Mouse (Mus musculus): ENCODE data around the gene Rab21. TPM values are rescaled to one million over a fixed set of nuclear protein-coding genes. Genes with fewer than 3 reads are reported as not detected.

The Rab21 gene
- total and polyA plus RNA-seq, 3 experiments, result 29.9 to 80.1 (median 75.0) TPM

DNA sequence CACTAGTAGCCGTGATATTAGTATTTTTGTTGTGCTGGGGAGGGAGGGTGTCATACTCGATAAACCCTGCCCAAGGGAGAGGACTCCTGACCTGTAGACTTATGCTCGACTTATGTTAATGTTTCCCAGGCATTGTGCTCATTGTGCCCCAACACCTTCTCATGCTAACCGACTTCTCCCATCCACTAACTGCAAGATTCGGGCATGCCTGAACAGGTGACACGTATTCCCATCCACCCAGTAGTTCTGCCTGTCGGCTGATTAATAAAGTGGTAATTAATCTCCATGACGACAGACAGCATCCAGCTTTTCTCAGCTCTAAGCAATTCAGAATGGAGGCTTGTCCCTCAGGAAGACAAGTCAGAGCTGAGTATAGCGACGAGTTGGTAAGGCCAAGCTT is 33.6 kb upstream of the Rab21 start:
- H3K9ac ChIP-seq (ENCODE audit: low read depth, low read length), result no peak overlapping the region
- no peak overlapping the region for H3K27ac ChIP-seq
- H3K27me3 ChIP-seq (ENCODE audit: control insufficient read depth, insufficient read depth, low read length), result no peaks in the 10 kb centered on the region
- H3K4me3 ChIP-seq, result no peak overlapping the region
- no peaks in the 10 kb centered on the region for H3K79me2 ChIP-seq (replicated peaks; ENCODE audit: control insufficient read depth, insufficient read depth, low read length)
- TF ChIP-seq POLR2A (IDR thresholded peaks at IDR 0.05; ENCODE audit: insufficient read depth, low read depth, low read length) (no peak), EP300 (IDR thresholded peaks at IDR 0.05; ENCODE audit: insufficient read depth, low read depth, low read length) (no peak), CTCF (IDR thresholded peaks at IDR 0.05) (no peak)
- intact Hi-C loops (cut with DNase I), result no loop called here
- DNase-seq, result no peak
- H3K4me1 ChIP-seq (ENCODE audit: control insufficient read depth, insufficient read depth, low read length), result no peaks in the 10 kb centered on the region
- no peaks in the 10 kb centered on the region for H3K36me3 ChIP-seq (ENCODE audit: control insufficient read depth, insufficient read depth, low read length)
- WGBS, result 88% methylated on average over 10 of the region's 10 CpGs

DNA sequence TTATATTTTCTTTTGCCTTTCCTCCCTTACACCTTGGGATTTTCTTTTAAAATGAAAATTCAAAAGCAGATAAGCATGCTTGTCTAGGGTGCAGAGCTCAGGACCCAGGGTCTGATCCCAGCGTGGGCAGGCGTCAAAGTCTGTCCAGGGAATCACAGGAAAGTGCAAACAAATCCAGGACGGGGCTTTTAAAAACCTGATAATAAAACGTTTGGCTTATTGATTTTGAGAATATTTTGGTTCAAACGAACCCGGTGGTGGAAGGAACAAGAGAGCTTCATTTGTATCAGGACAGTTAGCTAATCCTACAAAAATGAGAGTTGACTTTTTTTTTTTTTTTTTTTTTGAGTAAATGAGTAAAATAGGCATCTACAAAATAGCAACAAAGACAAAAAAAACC is 32.7 kb upstream of the Rab21 start:
- no peaks in the 10 kb centered on the region for H3K79me2 ChIP-seq (replicated peaks; ENCODE audit: control insufficient read depth, insufficient read depth, low read length)
- WGBS, result 74% methylated on average over 6 of the region's 6 CpGs
- H3K9ac ChIP-seq (ENCODE audit: low read depth, low read length), result no peak overlapping the region
- H3K27me3 ChIP-seq (ENCODE audit: control insufficient read depth, insufficient read depth, low read length), result no peaks in the 10 kb centered on the region
- no peak for TF ChIP-seq POLR2A (IDR thresholded peaks at IDR 0.05; ENCODE audit: insufficient read depth, low read depth, low read length)
- no peak for TF ChIP-seq EP300 (IDR thresholded peaks at IDR 0.05; ENCODE audit: insufficient read depth, low read depth, low read length)
- TF ChIP-seq CTCF (IDR thresholded peaks at IDR 0.05), result no peak
- H3K4me3 ChIP-seq, result no peak overlapping the region
- intact Hi-C loops (cut with DNase I), result no loop called here
- H3K27ac ChIP-seq, result no peak overlapping the region
- H3K36me3 ChIP-seq (ENCODE audit: control insufficient read depth, insufficient read depth, low read length), result no peaks in the 10 kb centered on the region
- H3K4me1 ChIP-seq (ENCODE audit: control insufficient read depth, insufficient read depth, low read length), result no peaks in the 10 kb centered on the region
- DNase-seq, result no peak

DNA sequence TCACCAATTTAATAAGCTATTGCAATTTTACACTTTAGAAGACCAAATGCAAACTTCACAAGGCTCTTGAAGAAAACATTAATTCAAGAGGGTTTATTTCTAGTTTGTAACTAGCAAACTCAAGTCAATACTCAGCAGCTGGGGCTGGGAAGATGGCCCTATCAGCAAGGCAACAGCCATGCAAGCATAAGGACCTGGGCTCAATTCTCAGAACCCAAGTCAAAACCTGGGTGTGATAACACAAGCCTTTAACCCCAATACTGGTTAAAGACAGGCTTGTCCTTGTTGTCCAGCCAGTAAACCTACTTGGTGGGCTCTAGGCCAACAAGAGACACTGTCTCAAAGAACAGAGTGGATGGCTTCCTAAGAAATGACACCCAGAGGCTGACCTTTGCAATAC is 31.1 kb upstream of the Rab21 start:
- intact Hi-C loops (cut with DNase I), result no loop called here

DNA sequence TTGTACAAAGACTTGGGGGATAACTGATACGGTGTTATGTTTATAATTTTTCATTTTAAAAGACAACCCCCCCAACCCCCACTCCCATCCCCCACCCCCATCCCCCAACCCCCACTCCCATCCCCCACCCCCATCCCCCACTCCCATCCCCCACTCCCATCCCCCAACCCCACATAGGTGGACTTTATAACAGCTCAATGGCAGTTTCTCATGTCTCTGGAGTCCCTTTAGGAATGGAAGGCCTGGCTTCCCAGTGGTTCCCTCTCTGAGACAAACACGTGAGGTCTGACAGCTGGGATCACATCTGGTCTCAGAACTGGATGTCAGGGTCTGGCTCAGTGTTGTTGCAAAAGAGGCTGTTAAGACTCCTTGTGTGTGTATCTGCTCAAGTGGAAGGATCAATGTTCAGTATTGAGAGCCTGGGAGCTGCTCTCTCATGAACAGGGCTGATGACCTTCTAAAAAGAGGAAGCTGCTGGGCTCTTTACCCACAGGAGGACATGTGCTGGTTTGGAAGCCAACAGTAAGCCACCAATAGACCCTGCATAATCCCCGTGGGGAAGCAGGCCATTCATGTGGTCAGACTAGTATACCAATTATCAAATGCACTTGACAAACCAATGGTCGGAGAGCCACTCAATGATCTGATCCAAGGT is 27.5 kb upstream of the Rab21 start:
- H3K4me3 ChIP-seq, result no peak overlapping the region
- no peaks in the 10 kb centered on the region for H3K27me3 ChIP-seq (ENCODE audit: control insufficient read depth, insufficient read depth, low read length)
- intact Hi-C loops (cut with DNase I), result no loop called here
- H3K9ac ChIP-seq (ENCODE audit: low read depth, low read length), result no peak overlapping the region
- WGBS, result 88% methylated on average over 4 of the region's 4 CpGs
- H3K36me3 ChIP-seq (ENCODE audit: control insufficient read depth, insufficient read depth, low read length), result no peaks in the 10 kb centered on the region
- no peaks in the 10 kb centered on the region for H3K79me2 ChIP-seq (replicated peaks; ENCODE audit: control insufficient read depth, insufficient read depth, low read length)
- H3K4me1 ChIP-seq (ENCODE audit: control insufficient read depth, insufficient read depth, low read length), result no peaks in the 10 kb centered on the region
- DNase-seq, result no peak
- no peak overlapping the region for H3K27ac ChIP-seq
- no peak for TF ChIP-seq POLR2A (IDR thresholded peaks at IDR 0.05; ENCODE audit: insufficient read depth, low read depth, low read length)
- TF ChIP-seq EP300 (IDR thresholded peaks at IDR 0.05; ENCODE audit: insufficient read depth, low read depth, low read length), result no peak
- no peak for TF ChIP-seq CTCF (IDR thresholded peaks at IDR 0.05)

More for the DNA sequence above, 31.1 kb upstream of the Rab21 start:
- no peaks in the 10 kb centered on the region for H3K27me3 ChIP-seq (ENCODE audit: control insufficient read depth, insufficient read depth, low read length)
- H3K27ac ChIP-seq, result no peak overlapping the region
- no peaks in the 10 kb centered on the region for H3K79me2 ChIP-seq (replicated peaks; ENCODE audit: control insufficient read depth, insufficient read depth, low read length)
- no peak for DNase-seq
- no peaks in the 10 kb centered on the region for H3K4me1 ChIP-seq (ENCODE audit: control insufficient read depth, insufficient read depth, low read length)
- H3K9ac ChIP-seq (ENCODE audit: low read depth, low read length), result no peak overlapping the region
- no peaks in the 10 kb centered on the region for H3K36me3 ChIP-seq (ENCODE audit: control insufficient read depth, insufficient read depth, low read length)
- no peak overlapping the region for H3K4me3 ChIP-seq
- TF ChIP-seq CTCF (IDR thresholded peaks at IDR 0.05) (no peak), EP300 (IDR thresholded peaks at IDR 0.05; ENCODE audit: insufficient read depth, low read depth, low read length) (no peak), POLR2A (IDR thresholded peaks at IDR 0.05; ENCODE audit: insufficient read depth, low read depth, low read length) (no peak)

DNA sequence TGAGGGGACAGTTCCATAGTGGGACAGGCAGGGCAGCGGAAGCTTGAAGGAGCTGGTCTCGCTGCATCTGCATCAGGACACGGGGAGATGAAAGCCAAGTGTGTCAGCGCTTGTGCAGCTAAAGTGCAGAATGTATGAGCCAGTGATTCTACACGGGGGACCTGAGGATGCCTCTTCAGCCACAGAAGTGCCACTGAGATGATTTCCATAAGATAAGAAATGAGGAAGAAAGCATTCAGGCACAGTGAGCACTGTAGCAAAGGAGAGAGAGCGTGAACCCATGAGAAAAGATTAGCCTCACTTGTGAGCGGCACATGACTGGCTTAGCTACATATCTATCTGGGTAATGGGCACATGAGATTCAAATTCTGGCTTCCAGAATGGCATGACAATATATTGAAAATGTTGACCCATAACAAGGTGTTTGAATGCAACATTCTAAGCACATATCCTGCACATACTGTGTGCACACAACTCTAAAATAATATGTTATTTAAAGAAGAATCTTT is 24.5 kb upstream of the Rab21 start:
- no peaks in the 10 kb centered on the region for H3K4me1 ChIP-seq (ENCODE audit: control insufficient read depth, insufficient read depth, low read length)
- intact Hi-C loops (cut with DNase I), result no loop called here
- H3K9ac ChIP-seq (ENCODE audit: low read depth, low read length), result no peak overlapping the region
- no peak overlapping the region for H3K4me3 ChIP-seq
- TF ChIP-seq POLR2A (IDR thresholded peaks at IDR 0.05; ENCODE audit: insufficient read depth, low read depth, low read length), result no peak
- TF ChIP-seq EP300 (IDR thresholded peaks at IDR 0.05; ENCODE audit: insufficient read depth, low read depth, low read length), result no peak
- no peak for TF ChIP-seq CTCF (IDR thresholded peaks at IDR 0.05)
- no peaks in the 10 kb centered on the region for H3K79me2 ChIP-seq (replicated peaks; ENCODE audit: control insufficient read depth, insufficient read depth, low read length)
- WGBS, result 89% methylated on average over 7 of the region's 7 CpGs
- no peak for DNase-seq
- no peak overlapping the region for H3K27ac ChIP-seq
- no peaks in the 10 kb centered on the region for H3K27me3 ChIP-seq (ENCODE audit: control insufficient read depth, insufficient read depth, low read length)
- H3K36me3 ChIP-seq (ENCODE audit: control insufficient read depth, insufficient read depth, low read length), result no peaks in the 10 kb centered on the region

DNA sequence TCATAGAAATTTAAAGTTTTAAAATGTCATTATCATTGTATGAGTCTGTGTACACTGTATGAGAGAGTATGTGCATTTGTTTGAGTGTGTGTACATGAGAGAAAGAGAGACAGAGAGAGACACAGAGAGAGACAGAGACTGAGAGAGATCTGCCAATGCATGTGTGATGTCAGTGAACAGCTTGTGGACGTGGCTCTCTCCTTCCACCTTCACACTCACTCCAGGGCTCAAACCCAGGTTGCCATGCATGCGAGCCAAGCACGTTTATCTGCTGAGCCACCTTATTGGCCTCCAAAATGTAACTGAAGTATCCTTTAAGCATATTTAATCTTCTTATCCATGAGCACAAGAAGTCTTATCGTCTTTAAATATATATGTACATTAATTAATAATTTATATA is 21.5 kb upstream of the Rab21 start:
- Histone ChIP-seq H3K4me3 (no peak overlapping the region), H3K4me1 (ENCODE audit: control insufficient read depth, insufficient read depth, low read length) (peaks cover 2% of the 10 kb centered on the region), H3K36me3 (ENCODE audit: control insufficient read depth, insufficient read depth, low read length) (peaks cover 3% of the 10 kb centered on the region), H3K27me3 (ENCODE audit: control insufficient read depth, insufficient read depth, low read length) (no peaks in the 10 kb centered on the region), H3K9ac (ENCODE audit: low read depth, low read length) (no peak overlapping the region), H3K27ac (no peak overlapping the region), H3K79me2 (replicated peaks; ENCODE audit: control insufficient read depth, insufficient read depth, low read length) (no peaks in the 10 kb centered on the region)
- WGBS, result 83% methylated on average over 4 of the region's 4 CpGs
- DNase-seq, result no peak
- intact Hi-C loops (cut with DNase I), result no loop called here
- TF ChIP-seq CTCF (IDR thresholded peaks at IDR 0.05) (no peak), EP300 (IDR thresholded peaks at IDR 0.05; ENCODE audit: insufficient read depth, low read depth, low read length) (no peak), POLR2A (IDR thresholded peaks at IDR 0.05; ENCODE audit: insufficient read depth, low read depth, low read length) (no peak)
